Mouse (Mus musculus): ENCODE measurements around the gene Desi1.

GRCm38 (mm10) chr15:82071816-82072469, 38.3 kb upstream of the Desi1 start:
- TF ChIP-seq CTCF (IDR thresholded peaks at IDR 0.05; ENCODE audit: control insufficient read depth, insufficient read depth, low read length) = no peak
- no peak for TF ChIP-seq POLR2A (IDR thresholded peaks at IDR 0.05; ENCODE audit: borderline replicate concordance, control insufficient read depth, low read depth, low read length)

Data from bone marrow, adult 2 months (tissue).